Comparison of ENCODE assay signal across 7 mouse cellular contexts in genomic region chr6:120037636-120038365, GRCm38 (mm10). TPM values are rescaled to one million over a fixed set of nuclear protein-coding genes. Genes with fewer than 3 reads are reported as not detected.
A peak's percentile ranks its signal among the peaks of the same experiment; 100 is the strongest.
DNase-seq lines count a peak whose midpoint lies in the region; ATAC-seq lines count a peak whose summit lies in the region.

No protein-coding gene starts in this region.

- peaks cover 7% of the 10 kb centered on the region for H3K4me1 ChIP-seq in limb, embryonic 11.5 days (ENCODE audit: control insufficient read depth, insufficient read depth, low read length)
- peaks cover 17% of the 10 kb centered on the region for H3K4me1 ChIP-seq in midbrain, embryonic 12.5 days

- H3K36me3 ChIP-seq in limb, embryonic 11.5 days (ENCODE audit: control insufficient read depth, insufficient read depth, low read length) = no peaks in the 10 kb centered on the region
- no peaks in the 10 kb centered on the region for H3K36me3 ChIP-seq in midbrain, embryonic 12.5 days

- peak; percentile 18; the same call in 1 of the 2 replicates for ATAC-seq in limb, embryonic 11.5 days (ENCODE audit: insufficient number of reproducible peaks, low FRiP score, low TSS enrichment, low read depth)
- ATAC-seq in midbrain, embryonic 12.5 days (ENCODE audit: low FRiP score, low read depth) = peak; percentile 72

- under 1% methylated on average over 54 of the region's 85 CpGs for WGBS in limb, embryonic 11.5 days
- WGBS in midbrain, embryonic 12.5 days = under 1% methylated on average over 83 of the region's 85 CpGs

- no peaks in the 10 kb centered on the region for H3K27me3 ChIP-seq in limb, embryonic 11.5 days (ENCODE audit: control insufficient read depth, insufficient read depth, low read length)
- no peaks in the 10 kb centered on the region for H3K27me3 ChIP-seq in midbrain, embryonic 12.5 days

- H3K27ac ChIP-seq in limb, embryonic 11.5 days (replicated peaks; ENCODE audit: low read depth, low read length) = peak overlapping the region; percentile 94
- peak overlapping the region; percentile 99 for H3K27ac ChIP-seq in midbrain, embryonic 12.5 days (replicated peaks)

- H3K9ac ChIP-seq in limb, embryonic 11.5 days (ENCODE audit: low read length) = peak overlapping the region; percentile 84
- H3K9ac ChIP-seq in midbrain, embryonic 12.5 days (replicated peaks) = peak overlapping the region; percentile 93

- peak overlapping the region; percentile 73 for H3K4me2 ChIP-seq in limb, embryonic 11.5 days (ENCODE audit: low read depth, severe bottlenecking)
- peak overlapping the region; percentile 93 for H3K4me2 ChIP-seq in midbrain, embryonic 12.5 days (replicated peaks)

- no peaks in the 10 kb centered on the region for H3K9me3 ChIP-seq in limb, embryonic 11.5 days (ENCODE audit: control insufficient read depth, low read length)
- H3K9me3 ChIP-seq in midbrain, embryonic 12.5 days = no peaks in the 10 kb centered on the region

- peak overlapping the region; percentile 96 for H3K4me3 ChIP-seq in limb, embryonic 11.5 days (ENCODE audit: low read depth, low read length)
- peak overlapping the region; percentile 96 for H3K4me3 ChIP-seq in midbrain, embryonic 12.5 days

- peak; percentile 81 for DNase-seq in ZHBTc4 (ENCODE audit: low read depth, low spot score)
- DNase-seq in embryo, embryonic 10.5 days (ENCODE audit: low spot score) = peak; percentile 73
- peak; percentile 84 for DNase-seq in gastrocnemius, postnatal 25 days
- DNase-seq in kidney, adult 11 months = peak; percentile 58
- DNase-seq in limb, embryonic 11.5 days (ENCODE audit: low spot score) = peak; percentile 76
- peak; percentile 77 to 80 for DNase-seq in spleen, adult 18-20 months

RNA-seq across cellular contexts. Expression of gene Wnk1, which starts 0.7 kb away (rescaled TPM):
- 100 to 1,000 TPM; 263 to 303 TPM for total RNA-seq in gastrocnemius, postnatal 25 days (2021)
- 61.5 and 64.6 TPM in 2 replicates for polyA plus RNA-seq in limb, embryonic 11.5 days (2014; fragmentation: Nextera tagmentation; extraction: Ambion mirVana)
- polyA plus RNA-seq in midbrain, embryonic 12.5 days (2016; fragmentation: Nextera tagmentation; extraction: Ambion mirVana) = 72.9 and 76.9 TPM in 2 replicates

RNA-seq across cellular contexts. Expression of gene Ninj2, which starts 55.3 kb away (rescaled TPM):
- not detected for total RNA-seq in gastrocnemius, postnatal 25 days (2021)
- polyA plus RNA-seq in limb, embryonic 11.5 days (2014; fragmentation: Nextera tagmentation; extraction: Ambion mirVana) = not detected in 2 replicates
- polyA plus RNA-seq in midbrain, embryonic 12.5 days (2016; fragmentation: Nextera tagmentation; extraction: Ambion mirVana) = not detected in 2 replicates

Comparison
In these comparisons a context has a peak if more than half of its experiments do, and no peak if none do; other contexts are left out.
1. Peak in every context shown above with its lines: DNase-seq, ATAC-seq, H3K4me3 ChIP-seq and H3K27ac ChIP-seq.